Mouse (Mus musculus) adrenal gland, adult 8-10 months (tissue): Measurements from ENCODE around the gene Rbfox3. TPM values are rescaled to one million over a fixed set of nuclear protein-coding genes. Genes with fewer than 3 reads are reported as not detected.

Experiments used
- DNase-seq: peaks from one replicate; pipeline ENCODE4 v3.0.0; 2022
- total RNA-seq, 4 experiments: library from RNA; stranded (reverse); gene quantifications; 2 replicates each; pipeline ENCODE4 v1.2.4; 2022

The Rbfox3 gene
- total RNA-seq, 4 experiments from 2014 or later: 5.3 to 13.6 (median 7.8) TPM

DNA sequence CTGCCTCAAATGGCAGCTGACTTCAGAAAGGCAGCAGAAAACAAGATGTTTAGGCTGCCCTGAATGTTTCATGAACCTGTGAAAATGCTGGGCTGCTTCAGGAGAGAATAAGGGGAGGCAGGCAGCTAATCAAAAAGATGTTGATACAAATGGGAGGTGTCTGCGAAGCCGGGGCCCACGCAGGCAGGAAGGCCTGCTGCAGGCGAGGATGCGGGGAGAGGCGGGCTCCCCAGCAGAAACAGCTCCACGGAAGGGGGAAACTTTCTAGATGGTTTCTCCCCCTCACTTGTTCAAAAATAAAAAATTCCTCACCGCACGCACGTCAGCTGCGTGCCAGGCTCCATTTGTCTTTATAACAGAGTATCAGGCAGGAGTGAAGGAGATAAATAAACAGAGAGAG is 5.7 kb downstream of the Rbfox3 start:
- DNase-seq: no peak

DNA sequence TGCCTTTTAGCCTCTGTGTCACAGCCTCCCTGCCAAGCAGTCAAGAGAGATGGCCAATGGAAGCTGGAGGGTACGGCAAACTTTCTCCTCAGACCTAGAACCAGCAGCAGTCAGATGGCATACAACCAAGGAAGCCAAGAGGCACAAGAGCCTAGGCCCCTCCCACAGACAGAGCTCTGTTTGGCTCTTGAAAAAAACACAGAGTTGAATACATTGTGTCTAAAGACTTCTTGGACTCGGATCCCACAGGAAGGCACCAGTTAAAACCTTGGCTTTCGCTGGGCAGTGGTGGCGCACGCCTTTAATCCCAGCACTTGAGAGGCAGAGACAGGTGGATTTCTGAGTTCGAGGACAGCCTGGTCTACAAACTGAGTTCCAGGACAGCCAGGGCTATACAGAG is 7.1 kb downstream of the Rbfox3 start:
- DNase-seq: no peak

DNA sequence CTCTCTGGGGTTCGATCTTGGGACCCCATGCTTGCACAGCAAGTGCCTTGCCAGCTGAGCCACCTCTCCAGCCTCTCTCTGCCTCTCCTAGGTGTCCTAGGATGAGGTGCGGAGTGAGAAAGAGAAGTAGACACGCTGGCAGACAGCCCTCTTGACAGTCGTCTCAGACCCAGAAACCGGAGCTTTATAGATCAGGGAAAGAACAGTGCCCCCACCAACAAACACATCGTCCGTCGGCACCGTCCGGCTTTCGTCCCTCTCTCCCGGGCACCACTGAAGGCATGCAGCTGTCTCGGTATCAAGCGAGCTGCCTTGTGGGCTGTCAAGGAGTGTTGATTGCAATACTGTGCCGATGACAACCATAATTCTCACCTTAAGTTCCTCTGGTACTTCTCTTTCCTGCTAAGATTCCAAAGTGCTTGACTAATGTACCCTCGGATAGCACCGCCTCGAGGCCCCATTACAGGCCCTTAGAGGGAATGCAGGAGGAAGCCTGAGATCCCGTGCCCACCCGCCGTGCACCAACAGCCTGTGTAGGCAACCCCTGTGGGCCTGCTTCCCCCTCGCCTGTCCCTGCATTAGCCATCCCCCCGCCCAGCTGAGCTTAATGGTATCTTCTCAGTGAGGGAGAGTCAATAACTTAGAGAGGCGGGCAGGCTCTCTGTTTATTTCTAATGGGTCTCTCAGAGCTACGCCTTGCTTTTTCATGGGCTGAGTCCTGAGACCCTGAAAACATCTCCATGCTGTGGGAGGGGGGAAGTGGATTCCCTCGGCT is 11.4 kb downstream of the Rbfox3 start:
- DNase-seq: no peak

DNA sequence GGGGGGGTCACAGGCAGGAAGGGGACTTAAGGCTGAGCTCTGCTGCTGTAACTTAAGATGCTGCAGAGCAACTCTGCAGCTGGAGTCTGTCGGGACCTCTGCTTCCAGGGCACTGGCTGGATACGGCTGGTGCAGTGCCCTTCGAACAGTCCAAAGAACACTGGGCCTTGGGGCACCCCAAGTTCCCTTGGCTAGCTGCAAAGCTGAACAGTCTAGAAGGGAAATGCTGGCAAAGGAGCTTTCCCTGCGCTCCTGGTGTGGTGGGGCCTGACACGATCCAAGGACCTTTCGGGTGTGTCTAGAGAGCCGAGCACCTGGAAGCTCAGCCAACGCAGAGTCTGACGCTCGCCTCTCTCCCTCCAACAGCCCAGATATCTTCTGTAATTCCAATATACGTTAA is 12.8 kb downstream of the Rbfox3 start:
- DNase-seq: no peak

DNA sequence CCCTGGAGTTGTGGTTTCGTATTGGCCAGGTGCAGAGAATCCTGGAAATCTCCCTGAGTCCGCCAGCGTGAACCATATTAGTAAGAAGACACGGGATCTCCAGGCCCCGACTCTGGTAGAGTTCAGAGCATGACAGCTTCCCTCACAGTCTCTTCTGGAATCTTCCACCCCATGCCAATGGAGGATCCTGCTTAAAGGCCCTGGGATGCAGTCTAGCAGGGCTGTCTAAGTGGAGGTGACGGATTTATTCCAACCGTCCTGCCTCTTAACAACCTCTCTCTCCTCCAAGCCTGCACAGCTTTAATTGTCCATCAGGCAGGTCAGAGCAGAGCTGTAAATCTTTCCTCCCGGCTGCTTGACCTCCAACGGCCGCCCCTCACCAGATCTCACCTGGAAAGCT is 13.2 kb downstream of the Rbfox3 start:
- no peak for DNase-seq

DNA sequence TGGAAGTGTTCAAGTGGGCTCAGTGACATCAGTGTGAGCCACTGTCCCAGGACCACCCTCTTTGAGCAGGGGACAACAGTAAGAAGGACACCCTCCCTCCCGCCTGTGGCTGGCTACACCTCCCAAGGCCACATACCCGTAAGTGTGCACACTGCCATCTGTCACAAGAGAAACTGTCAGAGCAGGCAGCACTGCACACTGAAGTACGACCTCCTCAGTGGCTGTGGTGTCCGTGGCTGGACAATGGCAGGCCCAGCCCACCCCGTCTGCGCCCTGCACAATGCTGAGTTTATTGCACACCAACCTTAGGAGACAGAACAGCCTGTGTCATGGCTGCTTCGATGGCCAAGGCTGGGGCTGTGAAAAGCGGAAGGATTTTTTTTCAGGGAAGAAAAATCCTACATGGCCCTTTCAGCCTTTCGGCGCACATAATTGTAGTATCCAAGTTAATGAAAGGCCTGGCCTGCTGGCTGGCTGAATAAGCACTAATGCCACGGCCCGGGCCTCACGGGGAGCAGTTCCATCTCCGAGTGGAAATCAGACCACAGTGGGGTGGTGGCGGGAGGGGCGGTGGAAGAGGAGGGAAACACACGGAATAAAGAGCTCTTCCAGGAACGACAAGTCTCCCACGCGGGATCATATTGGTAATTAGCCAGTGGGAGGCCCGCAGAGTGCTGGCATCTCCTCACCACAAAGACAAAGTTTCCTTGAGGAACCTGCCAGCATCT is 14.1 kb downstream of the Rbfox3 start:
- no peak for DNase-seq

DNA sequence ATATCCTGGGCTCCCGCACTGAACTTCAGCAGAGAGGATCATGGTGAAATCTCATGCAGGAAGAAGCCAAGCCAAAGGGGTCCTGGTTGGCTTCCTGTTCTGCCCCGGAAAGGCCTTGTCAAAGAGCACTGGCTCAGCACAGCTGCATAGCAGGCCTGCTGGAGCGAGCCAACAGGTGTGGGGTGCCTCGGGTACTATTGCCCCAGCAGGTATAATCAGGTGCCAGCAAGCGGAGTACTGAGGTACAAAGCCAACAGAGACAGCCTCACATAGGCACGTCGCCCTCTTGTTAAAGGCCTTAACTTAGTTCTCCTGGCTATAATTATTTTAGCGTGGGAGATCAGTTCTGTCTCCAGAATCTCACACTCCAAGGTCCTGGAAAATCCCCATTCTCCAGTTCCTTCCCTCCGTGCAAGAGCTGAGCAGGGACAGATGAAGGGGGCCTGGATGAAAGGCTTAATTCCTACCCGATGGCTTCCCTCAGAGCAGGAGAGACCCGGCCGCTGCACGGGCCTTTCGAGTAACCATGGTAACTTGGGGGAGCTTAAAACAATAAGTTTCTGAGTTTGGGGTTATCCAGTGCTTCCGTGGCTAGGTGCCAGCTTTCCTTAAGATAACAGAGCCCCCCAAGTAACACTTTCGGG is 15.2 kb downstream of the Rbfox3 start:
- DNase-seq: no peak

DNA sequence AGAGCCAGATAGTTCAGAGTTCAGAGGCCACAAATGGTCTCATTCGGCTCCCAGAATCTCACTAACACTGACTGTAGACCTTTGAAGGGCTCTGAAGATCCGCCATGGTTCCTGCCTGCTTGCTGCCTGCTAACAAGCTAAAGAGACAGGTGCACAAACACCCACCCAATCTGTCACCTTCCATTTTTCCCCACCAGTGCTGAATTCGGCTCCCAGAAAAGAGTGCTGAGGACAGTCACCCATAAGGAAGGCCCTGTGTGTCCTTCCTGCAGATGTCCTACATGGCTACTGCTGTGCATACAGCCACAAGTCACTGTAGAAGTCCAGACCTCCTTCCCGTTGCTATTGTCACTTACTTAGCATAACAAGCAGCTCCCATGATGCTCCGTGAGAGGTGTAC is 16.6 kb downstream of the Rbfox3 start:
- DNase-seq: no peak

DNA sequence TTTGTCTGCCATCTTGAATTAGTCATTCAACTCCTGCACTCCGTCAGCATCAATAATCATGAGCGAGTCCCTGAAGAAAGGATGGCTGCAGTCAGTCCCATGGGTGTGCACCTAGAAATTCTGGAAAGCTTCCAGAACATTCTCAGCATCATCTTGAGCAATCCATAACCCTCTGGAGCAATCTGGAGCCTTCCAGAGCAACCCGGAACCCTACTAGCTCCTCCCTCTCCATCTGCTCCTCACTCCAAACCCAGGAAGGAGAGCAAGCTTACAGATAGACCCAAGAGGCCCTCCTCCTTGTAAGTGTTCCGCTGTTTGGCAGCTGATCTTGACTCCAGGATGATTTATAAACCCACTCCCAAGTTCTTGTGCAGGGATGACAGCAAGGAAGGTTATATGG is 17.2 kb downstream of the Rbfox3 start:
- no peak for DNase-seq

DNA sequence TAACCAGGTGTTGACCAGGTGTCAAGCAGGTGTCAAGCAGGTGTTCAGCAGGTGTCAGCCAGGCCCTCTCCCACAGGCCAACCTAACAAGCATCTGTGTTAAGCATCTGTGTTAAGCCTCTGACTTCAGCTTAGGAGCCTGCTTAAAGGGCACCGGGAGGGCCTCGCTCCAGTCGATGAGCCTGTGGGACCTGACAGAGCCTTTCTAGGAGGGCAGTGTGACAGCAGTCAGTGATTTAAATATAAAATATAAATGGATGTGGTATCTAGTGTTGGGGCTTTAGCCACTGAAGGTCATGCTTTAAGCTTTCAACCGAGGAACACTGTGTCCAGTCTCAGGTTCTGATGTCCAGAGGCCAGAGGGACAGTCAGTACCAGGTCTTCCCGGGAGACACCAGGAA is 18.5 kb downstream of the Rbfox3 start:
- no peak for DNase-seq

DNA sequence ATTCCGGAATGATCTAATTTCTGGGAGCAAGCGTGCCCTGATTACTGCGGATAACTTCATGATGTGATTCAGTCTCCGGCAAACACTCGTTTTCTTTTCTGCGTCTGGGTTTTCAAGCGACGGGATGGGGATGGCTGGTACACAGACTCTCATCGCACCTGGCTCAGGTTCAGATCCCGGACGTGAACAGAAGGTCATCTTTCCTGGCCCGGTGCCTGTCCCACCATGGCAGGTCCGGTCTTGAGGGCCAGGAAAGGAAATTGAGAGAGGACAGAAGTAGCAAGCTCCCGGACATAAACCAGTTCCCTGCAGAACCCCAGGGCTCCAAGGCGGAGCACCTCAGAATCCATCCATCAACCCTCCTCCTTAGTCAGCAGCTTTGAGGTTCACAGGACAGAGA is 19.9 kb downstream of the Rbfox3 start:
- DNase-seq: no peak

DNA sequence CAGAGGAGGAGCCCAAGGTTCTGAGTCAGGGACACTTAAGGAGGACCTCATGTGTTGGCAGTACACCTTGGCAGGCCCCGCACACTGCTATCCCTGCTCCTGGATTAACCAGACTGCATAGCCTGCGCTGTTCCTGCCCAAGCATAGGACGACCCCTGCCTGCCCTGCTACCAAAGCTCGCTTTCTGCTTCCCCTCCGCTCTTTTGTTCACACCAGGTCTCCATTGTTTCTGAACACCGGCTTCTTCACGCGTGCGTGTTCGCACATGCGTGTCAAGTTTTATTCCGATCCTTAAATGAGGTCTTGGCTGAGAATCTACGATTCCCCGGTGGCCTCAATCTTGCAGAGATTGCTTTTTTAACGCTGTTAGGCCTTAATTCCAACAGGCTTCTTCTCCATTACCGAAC is 20.4 kb downstream of the Rbfox3 start:
- DNase-seq: no peak

DNA sequence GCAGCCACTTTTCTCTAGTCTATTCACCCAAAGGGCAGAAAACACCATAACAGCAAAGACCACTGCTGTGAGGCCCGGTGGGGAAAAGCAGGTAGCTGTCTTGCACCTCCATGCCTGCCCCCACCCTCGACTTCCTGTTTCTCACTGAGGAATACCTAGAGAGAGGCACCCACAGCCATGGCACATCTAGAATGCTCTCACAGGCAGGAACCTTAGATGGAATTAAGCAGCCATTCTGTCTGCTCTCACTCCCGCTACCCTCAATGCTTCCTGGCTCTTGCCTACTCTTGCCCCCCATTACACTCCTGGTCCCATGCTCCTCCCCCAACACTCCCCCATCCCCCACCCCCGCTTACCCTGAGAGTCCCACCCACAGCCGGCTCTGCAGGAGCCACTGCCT is 20.9 kb downstream of the Rbfox3 start:
- DNase-seq: no peak

DNA sequence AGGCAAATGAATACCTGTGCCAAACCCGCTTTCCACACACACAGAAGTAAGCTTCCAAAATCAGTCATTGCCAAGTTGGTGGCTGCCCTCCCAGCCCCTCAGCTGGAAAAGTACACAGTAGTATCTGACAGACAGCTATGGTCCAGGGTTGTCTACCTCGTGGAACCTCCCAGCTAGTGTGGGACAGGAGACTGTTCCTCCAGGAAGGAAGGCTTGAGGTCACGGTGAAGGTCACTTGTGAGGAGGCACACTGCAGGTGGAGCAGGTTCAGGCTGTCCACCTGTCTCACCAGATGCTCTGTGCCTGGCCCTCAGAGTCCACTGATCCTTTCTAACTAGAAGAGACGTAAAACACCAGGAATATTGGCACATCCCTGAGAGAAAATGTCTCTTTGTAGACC is 21.9 kb downstream of the Rbfox3 start:
- no peak for DNase-seq

DNA sequence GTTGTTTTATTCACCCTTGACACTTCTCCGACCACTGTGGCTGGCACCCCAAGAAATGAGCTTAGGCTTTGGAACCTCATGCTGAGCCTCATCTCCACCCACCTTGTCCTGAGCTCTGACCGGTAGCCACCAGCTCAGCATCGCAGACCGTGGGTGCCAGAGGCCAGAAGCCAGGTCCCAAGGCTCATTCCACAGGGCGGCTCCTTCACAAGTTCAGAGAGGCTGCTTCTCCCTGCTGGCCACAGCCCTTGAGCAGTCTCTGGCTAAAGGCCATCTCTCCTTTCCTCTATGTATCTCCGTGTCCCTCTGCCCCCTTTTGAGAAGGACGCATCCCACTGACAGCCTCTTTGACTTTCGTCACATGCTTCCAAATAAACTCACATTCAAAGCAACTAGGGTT is 23.0 kb downstream of the Rbfox3 start:
- no peak for DNase-seq

DNA sequence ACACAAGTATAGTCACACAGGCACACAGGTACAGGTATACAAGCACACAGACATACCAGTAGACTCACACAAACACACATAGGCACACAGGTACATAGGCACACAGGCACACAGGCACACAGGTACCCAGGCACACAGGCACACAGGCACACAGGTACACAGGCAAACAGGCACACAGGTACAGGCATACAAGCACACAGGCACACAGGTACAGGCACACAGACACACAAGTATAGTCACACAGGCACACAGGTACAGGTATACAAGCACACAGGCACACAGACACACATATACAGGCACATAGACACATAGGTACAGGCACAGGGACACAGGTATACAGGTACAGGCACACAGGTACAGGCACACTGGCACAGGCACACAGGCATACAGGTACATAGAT is 24.2 kb downstream of the Rbfox3 start:
- no peak for DNase-seq

DNA sequence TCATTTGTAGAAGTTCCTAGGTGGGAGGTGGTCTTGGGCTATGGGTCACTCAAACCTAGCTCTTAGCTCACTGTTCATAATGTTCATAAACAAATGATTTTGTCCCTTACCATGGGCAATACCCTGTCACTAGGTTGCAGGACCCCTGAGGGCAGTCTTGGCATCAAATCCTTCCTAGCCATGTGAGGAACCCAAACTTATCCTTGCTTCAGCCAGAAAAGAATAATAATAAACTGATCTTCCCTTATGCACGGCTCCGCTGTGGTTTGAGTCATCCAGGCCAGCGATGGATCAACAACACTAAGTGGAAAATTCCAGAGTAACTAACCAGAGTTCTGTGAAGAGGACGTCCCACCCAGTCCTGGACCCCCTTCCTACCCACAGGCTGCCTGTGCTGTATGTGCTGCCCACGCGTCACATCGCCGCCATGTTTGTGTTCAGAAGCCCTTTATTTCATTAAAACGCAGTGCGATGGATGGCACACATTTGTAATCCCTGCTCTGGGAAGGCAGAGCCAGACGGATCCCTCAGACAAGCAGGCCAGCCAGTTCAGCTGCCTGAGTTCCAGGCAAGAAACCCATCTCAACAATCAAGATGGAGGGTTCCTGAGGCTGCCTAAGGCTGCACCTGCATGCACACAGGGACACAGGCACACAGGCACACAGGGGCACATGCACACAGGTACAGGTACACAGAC is 25.0 kb downstream of the Rbfox3 start:
- DNase-seq: no peak

DNA sequence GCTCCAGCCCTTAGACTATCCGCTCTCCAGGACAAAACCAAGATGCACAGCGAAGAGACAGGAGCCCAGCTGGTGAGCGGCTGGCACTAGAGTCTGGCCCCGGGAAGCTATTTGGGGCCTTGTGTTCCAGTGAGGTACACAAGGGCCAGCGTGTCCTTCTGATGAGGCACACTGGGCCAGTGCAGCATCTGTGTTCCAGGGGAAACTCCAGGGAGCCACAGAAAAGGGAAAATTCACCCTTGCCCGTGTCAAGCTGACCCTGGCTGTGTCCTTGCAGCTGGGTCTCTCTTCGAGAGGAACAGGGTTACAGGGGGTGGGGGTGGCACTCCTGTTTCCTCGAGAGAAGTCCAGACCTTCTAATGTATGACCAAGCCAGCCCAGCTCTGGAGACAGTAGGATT is 25.8 kb downstream of the Rbfox3 start:
- no peak for DNase-seq

DNA sequence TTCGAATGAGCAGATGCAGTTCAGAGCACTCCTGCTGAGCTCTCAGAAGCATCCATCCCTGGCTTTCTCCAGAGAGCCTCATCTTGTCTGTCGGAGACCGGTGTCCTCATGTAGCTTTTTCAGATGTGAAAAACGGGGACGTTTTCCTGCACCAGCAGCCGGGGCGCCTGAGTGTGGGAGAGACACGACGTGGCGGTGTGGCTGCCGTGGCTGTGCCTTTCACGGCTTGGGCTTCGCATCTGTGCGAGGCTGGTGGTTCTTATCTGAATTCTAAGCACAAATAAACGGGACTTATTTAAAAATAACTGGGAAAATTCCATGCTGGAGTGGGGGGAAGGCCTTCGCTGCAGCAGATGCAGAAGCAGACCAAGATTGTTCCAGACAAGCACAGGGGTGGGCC is 26.3 kb downstream of the Rbfox3 start:
- DNase-seq: no peak

DNA sequence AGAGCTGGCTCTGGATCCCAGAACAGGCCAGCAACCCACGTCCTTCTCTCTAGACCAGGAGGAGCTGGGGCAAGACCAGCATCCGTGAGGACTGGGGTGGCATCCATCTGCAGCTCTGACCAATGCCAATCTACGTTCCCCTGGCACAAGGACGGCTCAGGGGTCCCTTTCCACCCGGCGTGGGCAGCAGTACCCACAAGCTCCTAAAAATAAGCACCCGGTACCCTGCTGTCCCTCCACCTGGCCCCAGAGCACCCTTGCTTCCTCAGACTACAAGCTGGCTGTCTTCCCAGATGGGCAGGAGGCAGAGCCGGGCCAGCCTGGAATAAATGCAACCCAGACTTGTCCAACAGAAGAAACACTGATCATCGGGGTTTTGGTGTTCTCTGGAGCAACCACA is 28.3 kb downstream of the Rbfox3 start:
- DNase-seq: no peak

DNA sequence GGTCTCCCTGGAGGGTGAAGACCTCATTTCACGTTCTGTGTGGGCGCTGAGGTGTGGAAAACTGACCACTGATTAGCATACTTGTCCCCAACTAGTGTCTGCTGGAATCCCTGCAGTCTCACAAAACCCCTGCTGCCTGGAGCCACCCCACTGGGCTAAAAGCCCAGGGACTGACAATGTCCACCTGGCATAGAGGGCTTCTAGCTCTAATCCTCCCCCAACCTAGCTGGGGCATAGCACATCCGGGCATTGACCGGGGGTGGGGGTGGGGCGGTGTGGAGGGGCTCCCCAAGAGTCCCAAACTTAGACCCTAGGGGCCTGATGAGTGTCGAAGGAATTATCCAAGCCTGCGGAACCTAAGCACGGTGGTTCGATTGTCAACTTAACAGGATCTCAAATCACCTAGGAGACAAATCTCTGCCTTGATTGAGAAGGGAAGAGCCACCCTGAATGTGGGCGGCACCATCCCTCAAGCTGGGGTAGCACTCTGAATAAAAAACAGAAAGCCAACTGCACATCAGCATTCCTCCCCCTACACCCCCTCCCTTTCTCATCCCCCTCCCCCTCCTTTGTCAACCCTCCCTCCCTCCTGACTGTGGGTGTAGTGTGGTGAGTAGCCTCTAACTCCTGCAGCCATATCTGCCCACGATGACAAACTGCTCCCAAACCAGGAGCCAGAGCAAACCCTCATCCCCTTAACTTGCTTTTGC is 29.5 kb downstream of the Rbfox3 start:
- no peak for DNase-seq

DNA sequence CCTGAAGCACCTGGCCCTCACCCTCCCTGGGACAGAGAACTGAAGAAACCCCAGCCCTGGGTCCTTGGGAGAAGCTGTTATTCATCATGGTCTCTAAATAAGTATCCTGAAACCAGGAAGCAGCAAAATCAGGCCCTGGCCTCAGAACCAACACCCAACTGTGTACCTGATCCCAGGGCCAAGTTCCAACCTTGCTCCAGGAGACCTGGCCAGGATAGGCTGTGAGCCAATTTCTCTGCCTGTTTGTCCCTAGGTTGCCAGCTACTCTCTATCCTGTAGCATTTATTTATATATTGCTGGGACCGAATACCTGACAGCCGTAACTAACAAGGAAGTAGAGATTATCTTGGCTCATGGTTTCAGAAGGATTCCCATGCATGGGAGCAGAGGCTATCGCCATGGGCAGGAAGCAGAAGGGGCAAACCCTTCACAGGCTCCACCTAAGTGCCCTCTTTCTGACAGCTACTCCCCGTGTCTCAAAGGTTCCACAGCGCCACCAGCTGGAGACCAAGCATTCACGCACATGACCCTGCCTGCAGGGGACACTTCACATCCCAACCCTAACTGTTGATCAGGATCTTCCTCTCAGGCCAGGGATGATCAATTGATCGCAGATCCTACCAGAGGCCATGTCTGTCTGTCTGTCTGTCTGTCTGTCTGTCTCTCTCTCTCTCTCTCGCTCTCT is 31.8 kb downstream of the Rbfox3 start:
- DNase-seq: no peak
